Mouse (Mus musculus) MN1 (cell line): ENCODE measurements at regions not wholly inside any gene's neighbourhood (a gene's known extent, or its start where the extent isn't known, plus 50 kb on each side); places are given as distances from the start of the nearest gene placed in this dataset.
"Not testable (repeated sequence)": the region's sequence is repeated elsewhere in the genome, so short reads cannot be mapped to it uniquely, and the experiment has no call there.

Experiments
- DNase-seq: peaks from one replicate; pipeline ENCODE4 v3.0.0-alpha.2; 2016; ENCODE audit warnings: low spot score

GRCm38 (mm10) chr2:147989616-147990015 lies 57.2 kb downstream of the Foxa2 start:
- DNase-seq: no peak

- DNase-seq: no peak
Measured at GRCm38 (mm10) chr2:147988586-147988985, 58.2 kb downstream of the Foxa2 start.

GRCm38 (mm10) chr2:147985261-147985575 lies 61.6 kb downstream of the Foxa2 start:
- no peak for DNase-seq

- DNase-seq: no peak
Measured at GRCm38 (mm10) chr2:147984547-147985260, 62.1 kb downstream of the Foxa2 start.

- DNase-seq: no peak
Measured at GRCm38 (mm10) chr2:147980929-147981479, 65.8 kb downstream of the Foxa2 start.

GRCm38 (mm10) chr2:147980408-147980807 lies 66.4 kb downstream of the Foxa2 start:
- no peak for DNase-seq

GRCm38 (mm10) chr2:147979660-147980364 lies 67.0 kb downstream of the Foxa2 start:
- DNase-seq: no peak

- DNase-seq: no peak
Measured at GRCm38 (mm10) chr2:147979001-147979400, 67.8 kb downstream of the Foxa2 start.

GRCm38 (mm10) chr2:147974776-147975175 lies 72.0 kb downstream of the Foxa2 start:
- no peak for DNase-seq

GRCm38 (mm10) chr2:147968671-147969070 lies 78.1 kb downstream of the Foxa2 start:
- no peak for DNase-seq

- DNase-seq: no peak
Measured at GRCm38 (mm10) chr2:147967829-147968529, 78.8 kb downstream of the Foxa2 start.

- DNase-seq: not testable (repeated sequence)
Measured at GRCm38 (mm10) chr2:147963284-147963683, 83.5 kb downstream of the Foxa2 start.

GRCm38 (mm10) chr2:147961633-147962032 lies 85.1 kb downstream of the Foxa2 start:
- no peak for DNase-seq

GRCm38 (mm10) chr2:147954183-147954582 lies 92.6 kb downstream of the Foxa2 start:
- no peak for DNase-seq

- no peak for DNase-seq
Measured at GRCm38 (mm10) chr2:147951233-147951632, 95.5 kb downstream of the Foxa2 start.

- DNase-seq: no peak
Measured at GRCm38 (mm10) chr2:147944171-147945040, 102.4 kb downstream of the Foxa2 start.

- no peak for DNase-seq
Measured at GRCm38 (mm10) chr2:147942591-147942990, 104.2 kb downstream of the Foxa2 start.

GRCm38 (mm10) chr2:147941319-147941718 lies 105.5 kb downstream of the Foxa2 start:
- no peak for DNase-seq

GRCm38 (mm10) chr2:147932494-147932893 lies 114.3 kb downstream of the Foxa2 start:
- no peak for DNase-seq

GRCm38 (mm10) chr2:147929031-147929711 lies 117.6 kb downstream of the Foxa2 start:
- DNase-seq: no peak
